ENCODE assay signal across 8 mouse cellular contexts in the genomic region with DNA sequence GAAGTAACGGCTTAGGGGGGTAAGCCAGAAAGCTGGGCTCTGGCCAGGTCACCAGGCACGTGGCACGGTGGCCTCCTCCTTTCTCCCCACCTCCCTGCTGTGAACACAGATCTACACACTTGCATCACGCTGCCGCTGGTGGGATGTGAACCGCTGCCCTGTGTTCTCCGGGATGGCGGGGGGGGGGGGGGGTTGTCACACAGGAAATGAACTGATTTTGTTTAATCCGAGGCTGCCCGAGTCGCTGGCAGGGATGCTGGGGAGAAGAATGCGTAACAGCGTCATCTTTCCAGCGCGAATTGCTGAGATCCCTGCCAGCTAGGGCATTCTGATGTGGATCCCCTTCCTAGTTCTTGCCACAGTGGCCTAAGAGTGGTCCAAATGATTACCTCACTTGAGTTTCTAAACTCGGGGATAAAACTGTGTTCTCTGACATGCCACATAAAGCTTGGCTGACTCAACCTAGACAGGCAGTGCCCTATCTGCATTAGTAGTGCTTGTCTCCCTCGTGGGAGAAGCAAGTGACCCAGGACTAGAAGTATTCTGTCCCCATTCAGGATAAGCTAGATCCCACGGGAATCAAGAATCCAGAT. TPM values are rescaled to one million over a fixed set of nuclear protein-coding genes. Genes with fewer than 3 reads are reported as not detected.
DNase-seq lines count a peak whose midpoint lies in the region; ATAC-seq and TF ChIP-seq lines count a peak whose summit lies in the region.

No protein-coding gene starts in this region.

- 0 out of 2 replicates have a peak overlapping the region, but pooled peaks have one; percentile 35 for H3K9ac ChIP-seq in heart, adult 2 months (ENCODE audit: low read depth, low read length)
- H3K9ac ChIP-seq in forebrain, embryonic 15.5 days (replicated peaks), result peak overlapping the region; percentile 27
- H3K9ac ChIP-seq in intestine, postnatal 0 days (ENCODE audit: low read depth, low read length), result no peak overlapping the region
- H3K9ac ChIP-seq in neural tube, embryonic 11.5 days (ENCODE audit: low read length), result peak overlapping the region; percentile 31; the same call in 1 of the 2 replicates

- H3K4me3 ChIP-seq in heart, adult 2 months, result no peak overlapping the region; the same call in 1 of the 2 replicates
- H3K4me3 ChIP-seq in forebrain, embryonic 15.5 days, result peak overlapping the region; percentile 28
- H3K4me3 ChIP-seq in intestine, postnatal 0 days (ENCODE audit: low read depth, low read length), result peak overlapping the region; percentile 14; the same call in 1 of the 2 replicates
- H3K4me3 ChIP-seq in neural tube, embryonic 11.5 days (ENCODE audit: low read depth, low read length), result peak overlapping the region; percentile 21; the same call in 1 of the 2 replicates

- peaks cover 7% of the 10 kb centered on the region for H3K27me3 ChIP-seq in heart, adult 2 months (ENCODE audit: control insufficient read depth, insufficient read depth, low read length)
- H3K27me3 ChIP-seq in forebrain, embryonic 15.5 days, result peaks cover 15% of the 10 kb centered on the region; the same call in 1 of the 2 replicates
- H3K27me3 ChIP-seq in intestine, postnatal 0 days (replicated peaks; ENCODE audit: control insufficient read depth, insufficient read depth, low read length), result peaks cover 16% of the 10 kb centered on the region
- H3K27me3 ChIP-seq in neural tube, embryonic 11.5 days (ENCODE audit: control insufficient read depth, insufficient read depth, low read length), result 0 out of 2 replicates have a peak, but pooled peaks cover 3% of the 10 kb centered on the region

- H3K9me3 ChIP-seq in forebrain, embryonic 15.5 days, result no peaks in the 10 kb centered on the region
- H3K9me3 ChIP-seq in intestine, postnatal 0 days (ENCODE audit: control insufficient read depth), result no peaks in the 10 kb centered on the region
- no peaks in the 10 kb centered on the region for H3K9me3 ChIP-seq in neural tube, embryonic 11.5 days (ENCODE audit: control insufficient read depth, low read length)

- H3K36me3 ChIP-seq in heart, adult 2 months (ENCODE audit: control insufficient read depth, insufficient read depth, low read length), result no peaks in the 10 kb centered on the region
- H3K36me3 ChIP-seq in forebrain, embryonic 15.5 days, result no peaks in the 10 kb centered on the region
- H3K36me3 ChIP-seq in intestine, postnatal 0 days (ENCODE audit: control insufficient read depth, insufficient read depth), result no peaks in the 10 kb centered on the region
- no peaks in the 10 kb centered on the region for H3K36me3 ChIP-seq in neural tube, embryonic 11.5 days (ENCODE audit: control insufficient read depth, insufficient read depth, low read length)

- H3K4me2 ChIP-seq in forebrain, embryonic 15.5 days (replicated peaks), result peak overlapping the region; percentile 49
- H3K4me2 ChIP-seq in intestine, postnatal 0 days (replicated peaks; ENCODE audit: low read depth), result peak overlapping the region; percentile 46
- peak overlapping the region; percentile 50 for H3K4me2 ChIP-seq in neural tube, embryonic 11.5 days (ENCODE audit: low read depth)

- H3K4me1 ChIP-seq in heart, adult 2 months (ENCODE audit: control insufficient read depth, insufficient read depth, low read length), result peaks cover 2% of the 10 kb centered on the region; the same call in 1 of the 2 replicates
- peaks cover 20% of the 10 kb centered on the region for H3K4me1 ChIP-seq in forebrain, embryonic 15.5 days
- no peaks in the 10 kb centered on the region for H3K4me1 ChIP-seq in intestine, postnatal 0 days (replicated peaks; ENCODE audit: control insufficient read depth, insufficient read depth, low read length)
- peaks cover 11% of the 10 kb centered on the region; the same call in 1 of the 2 replicates for H3K4me1 ChIP-seq in neural tube, embryonic 11.5 days (ENCODE audit: control insufficient read depth, insufficient read depth, low read length)

- TF ChIP-seq EP300 in heart, adult 2 months (IDR thresholded peaks at IDR 0.05; ENCODE audit: insufficient read depth, low read depth, low read length), result no peak

- no peak for TF ChIP-seq POLR2A in heart, adult 2 months (IDR thresholded peaks at IDR 0.05; ENCODE audit: insufficient read depth, low read depth, low read length)

- 4% methylated on average over 18 of the region's 18 CpGs for WGBS in heart, adult 2 months
- WGBS in forebrain, embryonic 15.5 days, result under 1% methylated on average over 18 of the region's 18 CpGs
- 3% methylated on average over 18 of the region's 18 CpGs for WGBS in intestine, postnatal 0 days
- WGBS in neural tube, embryonic 11.5 days, result 1% methylated on average over 17 of the region's 18 CpGs

- no peak for TF ChIP-seq CTCF in heart, adult 2 months (IDR thresholded peaks at IDR 0.05)
- no peak for TF ChIP-seq CTCF in intestine, postnatal 0 days (IDR thresholded peaks at IDR 0.05; ENCODE audit: low read depth)

- intact Hi-C loops in heart, adult 2 months (cut with DNase I), result loop anchor here (10.0 kb wide), 1 partner anchor 295 kb away; no protein-coding TSS in a partner anchor
- intact Hi-C loops in heart, postnatal 36 days (cut with DNase I), result no loop called here

- no peak overlapping the region for H3K27ac ChIP-seq in heart, adult 2 months
- H3K27ac ChIP-seq in forebrain, embryonic 15.5 days (replicated peaks), result no peak overlapping the region
- no peak overlapping the region for H3K27ac ChIP-seq in intestine, postnatal 0 days (ENCODE audit: low read depth, low read length)
- H3K27ac ChIP-seq in neural tube, embryonic 11.5 days (ENCODE audit: low read depth, low read length), result no peak overlapping the region

- H3K79me2 ChIP-seq in heart, adult 2 months (replicated peaks; ENCODE audit: control insufficient read depth, insufficient read depth, low read length), result no peaks in the 10 kb centered on the region

- DNase-seq in heart, adult 2 months, result peak in 1 of 2 experiments; percentile 32
- DNase-seq in heart, postnatal 36 days, result no peak
- DNase-seq in neural tube, embryonic 11.5 days (ENCODE audit: low spot score), result peak; percentile 34
- no peak for DNase-seq in adrenal gland, postnatal 25 days
- DNase-seq in left cerebral cortex, adult 8-10 months (ENCODE audit: low spot score in 2 of 2), result no peak

- peak; percentile 51; the same call in 1 of the 2 replicates for ATAC-seq in forebrain, embryonic 15.5 days (replicated peaks)
- no peak for ATAC-seq in intestine, postnatal 0 days
- no peak for ATAC-seq in neural tube, embryonic 11.5 days (ENCODE audit: insufficient read depth, low FRiP score, low TSS enrichment)
- ATAC-seq in cerebellum, adult (ENCODE audit: insufficient number of reproducible peaks, low FRiP score, low TSS enrichment), result no peak; the same call in 1 of the 2 replicates

RNA-seq across cellular contexts. Expression of gene Tshz3, which starts 18.0 kb away (rescaled TPM):
- 1 to 10 TPM; 3.5 to 4.3 TPM for total RNA-seq in heart, adult 2 months (2021)
- polyA plus RNA-seq in heart, adult 2 months (2012; rRNA removed), result 1.8 and 3.6 TPM in 2 replicates
- 1 to 10 TPM; 3.4 to 4.2 TPM for total RNA-seq in heart, postnatal 36 days (2021)
- 20.0 and 20.8 TPM in 2 replicates for polyA plus RNA-seq in forebrain, embryonic 15.5 days (2015; fragmentation: Nextera tagmentation; extraction: Ambion mirVana)
- 2.2 and 3.4 TPM in 2 replicates for polyA plus RNA-seq in intestine, postnatal 0 days (2015; fragmentation: Nextera tagmentation; extraction: Ambion mirVana)
- polyA plus RNA-seq in neural tube, embryonic 11.5 days (2014; fragmentation: Nextera tagmentation; extraction: Ambion mirVana), result 15.2 and 16.3 TPM in 2 replicates
- 4.2 and 4.7 TPM in 2 replicates for total RNA-seq in adrenal gland, postnatal 25 days (2021)
- total RNA-seq in left cerebral cortex, adult 8-10 months (2022), result 10 to 100 TPM; 43.1 to 48.9 (median 45.9) TPM
